Mouse (Mus musculus): ENCODE measurements at regions not wholly inside any gene's neighbourhood (a gene's known extent, or its start where the extent isn't known, plus 50 kb on each side); places are given as distances from the start of the nearest gene placed in this dataset.

DNA sequence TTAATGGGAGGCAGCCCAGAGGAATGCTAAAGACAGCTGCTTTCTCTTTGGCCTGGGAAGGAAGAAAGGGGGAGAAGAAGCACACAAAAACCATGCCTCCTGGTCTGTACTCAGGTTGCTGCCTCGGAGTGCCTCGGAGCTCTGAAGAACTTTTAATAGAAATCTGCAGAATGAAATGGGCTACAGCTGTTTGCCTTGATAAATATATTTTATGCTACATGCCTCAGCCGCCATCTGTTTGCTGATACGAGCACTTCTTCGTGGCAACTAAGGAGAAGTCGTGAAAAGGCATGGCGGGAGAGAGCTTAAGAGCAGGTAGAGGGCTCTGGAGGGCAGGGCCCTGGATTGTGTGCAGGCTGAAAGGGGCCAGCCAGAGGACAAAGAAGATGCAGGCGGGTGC is 69.5 kb upstream of the Kirrel3 start:
- DNase-seq (ENCODE audit: low read depth, low spot score) = no peak
- 79% methylated on average over 8 of the region's 8 CpGs for WGBS

GRCm38 (mm10) chr9:34418100-34418499 is 67.6 kb upstream of the Kirrel3 start:
- DNase-seq (ENCODE audit: low read depth, low spot score) = no peak
- 90% methylated on average over 8 of the region's 8 CpGs for WGBS

- DNase-seq (ENCODE audit: low read depth, low spot score) = no peak
These were observed 63.7 kb upstream of the Kirrel3 start for GRCm38 (mm10) chr9:34421956-34422355.

DNA sequence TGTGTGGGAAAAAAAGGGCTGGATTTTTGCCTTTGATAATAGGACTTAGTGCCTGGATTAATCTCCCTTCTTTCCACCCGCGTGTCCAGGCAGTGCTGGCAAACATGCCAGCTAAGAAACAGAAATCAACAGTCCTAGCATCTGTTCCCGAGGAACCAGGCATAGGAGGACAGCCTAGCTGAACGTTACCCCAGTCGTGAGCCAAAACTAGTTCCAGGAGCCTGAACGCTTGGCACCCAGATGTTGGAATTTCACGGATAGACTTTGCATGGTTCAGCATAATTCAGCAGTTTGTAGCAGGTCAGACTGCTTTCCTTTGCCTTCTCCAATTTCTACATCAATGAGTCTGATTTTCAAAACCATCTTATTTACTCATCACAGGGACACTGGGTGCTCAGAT is 62.6 kb upstream of the Kirrel3 start:
- no peak for DNase-seq (ENCODE audit: low read depth, low spot score)
- 85% methylated on average over 7 of the region's 7 CpGs for WGBS

GRCm38 (mm10) chr9:34426589-34426988 is 59.1 kb upstream of the Kirrel3 start:
- 71% methylated on average over 4 of the region's 4 CpGs for WGBS
- no peak for DNase-seq (ENCODE audit: low read depth, low spot score)

DNA sequence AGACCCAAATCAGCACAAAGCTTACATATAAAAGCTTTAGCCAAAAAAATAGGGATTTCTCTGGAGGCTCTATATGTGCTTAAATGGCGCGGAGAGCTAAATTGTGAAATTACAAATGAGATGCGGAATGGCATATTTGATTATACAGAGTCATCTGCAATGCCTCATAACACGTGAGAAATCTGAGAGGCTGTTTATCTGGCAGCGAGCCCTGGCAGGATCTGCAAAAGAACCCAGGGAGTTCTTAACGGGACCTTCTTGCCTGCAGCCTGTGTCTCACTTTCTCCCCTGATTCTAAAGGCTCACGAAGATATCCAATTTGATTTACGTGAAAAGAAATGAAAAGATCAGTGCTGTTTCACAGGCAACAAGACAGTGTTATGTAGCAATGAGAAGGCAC is 58.0 kb upstream of the Kirrel3 start:
- WGBS = 64% methylated on average over 8 of the region's 8 CpGs
- no peak for DNase-seq (ENCODE audit: low read depth, low spot score)

Data from large intestine, adult 2 months (tissue).